Mouse (Mus musculus) layer of hippocampus, adult 18-20 months (tissue): ENCODE data around the gene Grwd1. TPM values are rescaled to one million over a fixed set of nuclear protein-coding genes. Genes with fewer than 3 reads are reported as not detected.

ENCODE experiments used
- DNase-seq, 2 experiments: peaks; one replicate each; pipeline ENCODE4 v3.0.0; 2022; ENCODE audit warnings: low spot score in 2 of 2
- total RNA-seq, 2 experiments: library from RNA; stranded (reverse); gene quantifications; 2 replicates each; pipeline ENCODE4 v1.2.3; 2021

Gene Grwd1
- total RNA-seq, 2 experiments from 2014 or later: 20.6 to 22.5 TPM

DNA sequence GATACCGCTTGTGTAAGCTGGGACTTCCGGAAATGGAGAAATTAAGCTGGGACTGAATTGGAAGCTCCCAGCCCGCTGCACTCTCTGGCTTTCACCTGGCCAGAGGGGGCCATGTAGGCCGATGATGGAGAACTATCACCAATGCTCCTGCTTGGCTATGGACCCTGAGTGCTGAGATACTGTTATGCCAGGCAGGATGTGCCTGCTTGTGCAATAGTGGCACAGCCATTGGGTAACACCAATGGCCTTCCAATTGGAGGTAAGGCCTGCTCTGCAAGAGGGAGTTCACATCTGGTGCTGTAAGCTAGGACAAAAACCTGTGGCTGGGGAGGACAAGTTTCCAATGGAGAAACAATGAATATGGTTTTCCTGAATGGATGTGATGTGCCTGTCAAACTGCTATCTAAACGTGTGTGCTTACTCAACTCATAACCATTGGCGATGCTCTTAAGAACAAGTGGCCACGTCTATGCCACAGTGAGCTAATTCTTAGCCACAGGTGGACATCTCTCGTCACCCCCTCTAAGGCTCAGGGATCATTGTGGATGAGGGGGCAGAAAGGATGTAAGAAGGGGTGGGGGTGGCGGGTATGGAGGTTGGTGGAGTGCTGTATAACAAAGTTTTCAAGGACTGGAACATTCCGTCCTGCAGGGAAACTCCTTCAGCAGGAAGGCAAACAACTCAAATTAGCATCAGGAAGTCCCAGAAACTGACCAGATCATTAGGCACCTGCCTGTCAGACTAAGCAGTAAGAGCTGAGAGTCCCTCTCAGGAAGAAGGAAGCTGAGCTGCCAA is 12.4 kb upstream of the Grwd1 start:
- DNase-seq: no peak

DNA sequence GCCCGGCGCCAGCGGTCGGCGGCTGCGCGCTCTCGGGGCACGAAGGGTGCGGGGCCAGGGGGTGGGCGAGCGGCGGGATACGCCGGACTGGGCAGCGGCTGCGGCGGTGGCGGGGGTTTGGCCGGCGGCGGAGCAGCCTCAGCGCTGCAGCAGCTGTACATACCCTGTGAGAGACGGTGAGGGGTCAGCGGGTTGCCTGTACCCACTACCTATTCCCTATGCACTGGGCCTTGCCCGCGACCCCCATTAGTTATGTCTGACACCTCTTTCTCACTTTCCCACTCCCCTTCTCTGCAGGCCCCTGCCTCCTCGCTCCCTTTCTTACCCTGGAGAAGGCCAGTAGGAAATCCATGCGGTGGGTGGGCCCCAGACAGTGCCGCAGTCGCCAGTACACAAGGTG is 3.2 kb upstream of the Grwd1 start:
- DNase-seq: no peak

DNA sequence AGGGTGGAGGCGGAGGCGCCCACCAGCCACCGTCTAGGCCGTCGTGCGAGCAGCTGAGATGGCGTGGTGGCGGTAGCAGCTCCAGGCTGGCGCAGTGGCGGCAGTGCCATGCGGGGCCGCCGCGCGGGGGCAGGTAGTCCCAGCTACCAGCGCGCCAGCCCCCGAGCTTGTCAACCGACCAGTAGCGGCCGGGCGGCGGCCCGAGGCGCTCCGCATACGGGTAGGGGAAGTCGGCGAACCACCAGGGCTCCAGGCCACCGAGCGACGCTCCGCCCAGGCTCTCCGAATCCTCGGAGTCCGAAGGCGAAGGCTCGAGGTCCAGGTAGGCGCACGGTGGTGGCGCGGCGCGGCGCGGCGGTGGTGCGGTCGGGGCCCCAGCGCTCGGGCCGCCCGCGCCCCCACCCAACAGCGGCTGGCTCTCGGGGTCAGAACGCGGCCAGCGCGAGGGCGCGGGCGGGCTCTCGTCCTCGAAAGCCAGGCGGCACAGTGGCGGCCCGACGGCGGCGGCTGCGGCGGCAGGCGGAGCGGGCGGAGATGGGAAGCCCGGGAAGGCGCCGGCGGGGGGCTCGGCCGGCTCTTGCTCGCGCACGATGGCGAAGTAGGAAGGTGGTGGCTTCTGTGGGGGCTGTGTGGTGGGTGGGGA is 2.5 kb upstream of the Grwd1 start:
- no peak for DNase-seq

DNA sequence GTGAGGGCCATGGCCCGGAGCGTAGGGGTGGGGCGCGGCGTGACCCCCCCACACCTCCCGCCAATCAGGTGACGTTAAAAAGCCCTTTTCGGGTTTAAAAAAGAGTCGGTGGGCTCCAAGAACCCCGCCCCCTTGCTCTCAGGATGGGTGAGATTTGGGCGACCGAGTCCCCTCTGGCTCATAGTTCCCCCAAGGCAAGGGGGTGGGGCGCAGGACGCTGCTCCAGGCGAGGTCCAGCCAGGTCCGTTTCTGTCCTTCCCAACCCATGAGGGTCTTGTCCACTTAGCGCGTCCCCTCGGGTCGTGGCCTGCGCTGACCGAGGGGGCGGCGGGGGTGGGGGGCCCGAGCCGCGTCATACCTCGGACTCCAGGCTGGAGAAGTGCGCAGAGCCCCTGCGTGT is 1.7 kb upstream of the Grwd1 start:
- no peak for DNase-seq

DNA sequence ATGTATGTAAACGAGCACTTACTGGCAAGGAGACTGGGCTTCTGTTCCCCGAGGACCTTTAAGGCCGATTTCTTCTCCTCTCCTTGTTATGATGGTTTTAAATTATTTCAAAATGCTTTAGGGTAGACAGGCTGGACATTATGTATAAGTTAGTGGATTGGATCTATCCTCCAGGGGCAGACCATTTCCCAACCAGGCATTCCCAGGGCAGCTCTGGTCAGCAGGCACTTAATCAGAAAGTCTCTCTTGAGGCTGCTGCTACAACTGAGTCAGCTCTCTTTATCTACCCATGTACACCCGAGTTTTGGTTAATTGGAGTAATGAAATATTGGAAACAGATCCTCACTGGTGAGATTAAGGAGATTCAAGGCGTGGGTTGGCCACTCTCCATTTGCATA is 383 bp upstream of the Grwd1 start:
- DNase-seq: no peak

DNA sequence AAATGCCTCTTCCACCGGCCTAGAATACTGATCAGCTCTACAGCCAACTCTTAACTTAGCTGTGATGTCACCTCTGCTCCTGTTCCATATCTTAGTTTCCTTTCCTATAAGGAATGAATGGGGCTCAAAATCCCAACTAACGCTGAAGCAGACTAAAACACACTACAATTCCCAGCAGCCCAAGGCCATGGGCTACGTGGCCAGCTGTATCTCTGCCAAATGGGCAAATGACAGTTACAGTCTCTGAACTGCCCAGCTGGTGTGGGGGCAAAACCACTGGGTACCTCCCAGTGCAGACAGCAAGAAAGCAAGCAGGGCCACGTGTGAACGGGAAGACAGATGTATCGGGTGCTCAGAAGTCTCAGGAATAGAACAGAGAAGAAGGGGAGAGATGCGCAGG is 4.1 kb downstream of the Grwd1 start:
- no peak for DNase-seq

DNA sequence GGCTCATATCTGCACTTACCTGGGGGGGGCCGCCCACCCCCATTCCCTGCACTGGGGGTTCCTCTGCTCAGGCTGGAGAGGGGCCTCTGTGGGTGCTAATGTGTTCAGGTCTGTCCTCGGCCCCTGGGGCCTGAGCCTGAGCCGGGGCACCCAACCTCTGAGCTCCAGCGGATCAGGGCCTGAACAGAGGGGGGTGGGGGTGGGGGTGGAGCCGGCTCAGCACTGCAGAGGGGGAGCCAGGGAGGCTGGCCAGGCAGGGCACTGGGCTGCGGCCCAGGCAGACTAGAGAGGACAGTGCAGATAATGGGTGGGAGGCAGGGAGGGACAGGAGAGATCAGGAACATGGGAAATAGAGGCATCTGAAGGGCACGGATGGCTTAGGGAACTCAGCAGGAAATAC is 6.1 kb downstream of the Grwd1 start, which contains the start of gene Kcnj14:
TSS of gene Kcnj14 (minus strand) at position 185 of the 400 bp plus-strand sequence.
- DNase-seq: no peak

DNA sequence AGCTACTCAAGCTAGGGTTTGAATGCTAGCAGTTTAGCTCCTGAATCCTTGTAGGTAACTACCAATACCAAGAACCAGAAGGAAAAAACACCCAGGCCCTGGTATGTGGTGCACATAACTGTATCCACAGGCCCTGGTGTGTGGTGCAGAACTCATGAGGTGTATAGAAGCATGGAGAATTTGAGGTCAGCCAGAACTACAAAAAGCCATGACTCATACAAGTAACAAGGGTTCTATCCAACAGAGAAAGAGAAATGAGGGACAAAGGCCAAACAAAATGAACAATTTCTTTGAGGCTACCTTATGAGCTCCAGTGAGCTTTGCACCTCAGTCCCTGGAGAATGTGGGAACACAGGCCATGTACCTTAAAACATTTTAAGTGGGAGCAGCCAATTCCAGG is 9.8 kb downstream of the Grwd1 start:
- DNase-seq: no peak

DNA sequence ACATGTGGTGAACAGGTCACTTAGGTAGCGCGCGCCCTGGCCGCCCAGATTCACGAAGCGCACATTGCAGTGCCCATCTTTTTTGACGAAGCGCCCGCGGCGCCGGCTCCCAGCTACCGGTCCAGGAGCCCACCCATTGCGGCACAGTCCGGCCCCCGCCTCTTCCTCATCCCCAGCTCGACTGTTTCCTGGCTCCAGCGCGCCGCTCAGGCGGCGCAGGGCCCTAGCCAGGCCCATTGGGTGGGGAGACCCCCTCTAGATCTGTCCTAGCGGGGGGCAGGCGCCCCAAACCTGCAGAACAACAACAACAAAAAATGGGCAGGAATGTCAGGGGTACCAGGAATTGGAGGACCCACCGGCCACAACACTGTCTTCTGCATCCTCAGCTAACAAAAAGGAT is 10.9 kb downstream of the Grwd1 start:
- no peak for DNase-seq

DNA sequence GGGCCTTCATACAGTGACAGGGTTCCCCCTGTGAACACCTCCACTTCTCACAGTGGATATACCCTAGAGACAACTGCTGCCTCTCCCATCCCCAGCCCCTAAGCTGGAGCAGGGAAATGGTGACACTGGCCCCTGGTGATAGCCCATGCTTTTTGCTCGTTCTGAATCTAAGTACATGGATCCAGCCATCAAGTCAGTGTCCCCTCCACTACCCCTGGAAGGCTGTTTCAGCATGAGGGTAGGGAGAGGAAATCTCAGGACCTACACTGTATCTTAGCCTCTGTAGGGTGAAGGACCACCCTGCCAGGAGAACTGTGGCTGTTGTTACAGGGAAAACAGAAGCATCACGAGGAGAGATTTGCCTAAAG is 14.8 kb downstream of the Grwd1 start:
- no peak for DNase-seq

DNA sequence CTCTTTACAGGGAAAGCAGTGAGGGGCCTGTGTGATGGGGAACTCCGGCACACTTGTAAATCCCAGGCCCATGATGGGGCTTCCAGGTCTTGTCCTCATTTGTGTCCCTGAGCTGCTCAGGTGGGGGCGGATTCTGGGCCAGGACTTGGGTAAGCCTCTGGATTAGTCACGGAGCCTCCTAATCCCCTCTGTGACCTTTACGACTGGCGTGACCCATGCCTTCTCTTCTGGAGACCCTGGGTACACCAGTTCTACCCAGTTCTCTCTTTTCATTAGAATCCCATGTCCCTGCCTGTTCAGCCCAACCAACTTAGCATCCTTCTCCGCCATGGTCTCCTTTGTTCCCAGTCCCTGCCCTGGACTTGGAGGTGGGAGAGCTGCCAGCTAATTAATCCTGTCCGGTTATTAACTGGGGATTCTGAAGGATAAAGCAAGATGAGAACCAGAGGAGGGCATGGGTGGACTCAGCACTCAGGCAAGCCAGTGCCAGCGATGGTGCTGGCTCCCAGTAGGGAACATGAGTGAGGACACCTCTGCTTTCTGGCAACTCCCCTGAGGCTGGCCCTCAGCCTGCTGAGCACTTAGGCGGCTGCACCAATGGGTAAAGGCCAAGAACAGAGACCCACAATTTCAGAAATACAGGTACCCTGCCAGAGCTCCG is 15.3 kb downstream of the Grwd1 start:
- no peak for DNase-seq

DNA sequence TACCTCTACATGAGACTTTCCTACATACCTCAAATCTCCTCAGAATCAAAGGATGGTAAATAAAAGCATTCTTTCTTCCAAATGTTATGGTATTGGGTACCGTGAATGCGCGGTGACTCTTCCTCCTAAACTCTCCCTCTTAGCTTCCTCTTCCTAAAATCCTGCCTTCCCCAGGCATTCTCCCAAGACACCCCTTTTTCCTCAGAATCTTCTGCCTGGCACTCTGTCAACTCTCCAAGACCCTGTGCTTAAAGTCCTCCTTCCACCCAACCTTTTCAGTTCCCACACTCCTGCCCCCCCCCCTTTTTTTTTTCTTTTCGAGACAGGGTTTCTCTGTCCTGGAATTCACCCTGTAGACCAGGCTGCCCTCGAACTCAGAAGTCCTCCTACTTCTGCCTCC is 15.9 kb downstream of the Grwd1 start:
- DNase-seq: no peak

DNA sequence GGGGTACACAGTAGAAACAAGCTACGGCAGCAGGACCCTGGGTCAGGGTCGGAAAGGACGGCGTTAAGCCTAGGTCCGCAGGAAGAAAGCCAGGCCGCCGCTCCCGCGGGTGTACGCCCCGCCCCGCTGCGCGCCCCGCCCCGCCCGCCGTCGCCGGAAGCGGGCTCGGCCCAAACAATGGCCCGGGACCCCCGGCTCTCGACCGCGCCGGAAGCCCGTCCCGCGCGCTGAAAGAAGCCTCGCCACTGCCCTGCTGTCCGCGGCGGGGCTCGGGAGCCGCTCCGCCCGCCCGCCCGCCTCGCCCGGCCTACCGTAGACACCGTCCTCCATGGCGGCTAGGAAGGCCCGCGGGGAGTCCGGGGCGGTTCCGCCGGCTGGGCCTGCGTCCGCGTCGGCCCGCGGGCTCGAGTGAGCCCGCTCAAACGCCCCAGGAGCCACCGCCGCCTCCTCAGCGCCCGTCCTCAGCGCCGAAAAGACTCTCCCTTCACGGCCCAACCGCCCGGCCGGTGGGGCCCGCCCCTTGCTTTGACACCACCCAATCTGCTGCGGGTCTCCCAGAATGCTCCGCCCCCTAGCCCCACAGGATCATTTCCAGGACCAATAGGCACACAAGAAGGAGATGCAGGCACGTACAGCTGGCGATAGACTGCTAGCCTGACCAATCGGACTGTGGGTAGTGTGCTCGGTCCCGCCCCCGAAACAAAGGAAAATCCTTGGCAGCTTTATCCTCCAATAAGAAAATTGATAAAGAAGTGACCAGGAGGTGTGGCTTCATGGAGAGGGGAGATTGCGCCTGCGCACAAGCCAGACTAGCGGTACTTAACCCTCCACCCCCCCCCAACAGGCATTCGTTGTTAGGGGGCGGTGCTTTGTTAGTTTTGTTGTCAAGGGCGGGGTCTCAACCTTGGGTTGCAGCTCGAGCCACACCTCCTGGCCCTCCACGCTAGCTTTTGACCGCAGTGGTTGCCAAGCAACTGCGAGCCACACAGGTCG is 16.7 kb downstream of the Grwd1 start, which contains the start of gene Cyth2:
TSS of gene Cyth2 (minus strand) at position 795 of the 993 bp plus-strand sequence.
- DNase-seq: peak; percentile 99 to 100

DNA sequence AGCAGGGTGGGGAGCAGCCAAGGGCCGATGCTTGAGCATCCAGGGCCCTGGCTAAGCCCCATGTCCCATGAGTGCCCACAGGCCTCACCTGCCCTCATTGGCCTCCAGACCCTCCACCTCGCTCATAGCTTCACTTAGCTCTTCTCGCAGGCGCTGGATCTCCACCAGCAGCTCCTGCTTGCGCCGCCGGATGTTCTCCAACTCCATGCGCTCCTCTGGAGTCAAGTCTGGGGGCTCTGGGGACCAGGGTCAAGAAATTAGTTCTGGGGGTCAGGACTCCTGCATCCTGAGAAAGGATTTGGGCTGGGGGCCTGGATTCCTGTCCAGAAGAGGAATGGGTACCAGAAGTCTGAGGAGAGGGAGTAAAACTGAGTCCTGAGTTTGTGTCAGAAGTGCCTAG is 17.8 kb downstream of the Grwd1 start:
- no peak for DNase-seq

DNA sequence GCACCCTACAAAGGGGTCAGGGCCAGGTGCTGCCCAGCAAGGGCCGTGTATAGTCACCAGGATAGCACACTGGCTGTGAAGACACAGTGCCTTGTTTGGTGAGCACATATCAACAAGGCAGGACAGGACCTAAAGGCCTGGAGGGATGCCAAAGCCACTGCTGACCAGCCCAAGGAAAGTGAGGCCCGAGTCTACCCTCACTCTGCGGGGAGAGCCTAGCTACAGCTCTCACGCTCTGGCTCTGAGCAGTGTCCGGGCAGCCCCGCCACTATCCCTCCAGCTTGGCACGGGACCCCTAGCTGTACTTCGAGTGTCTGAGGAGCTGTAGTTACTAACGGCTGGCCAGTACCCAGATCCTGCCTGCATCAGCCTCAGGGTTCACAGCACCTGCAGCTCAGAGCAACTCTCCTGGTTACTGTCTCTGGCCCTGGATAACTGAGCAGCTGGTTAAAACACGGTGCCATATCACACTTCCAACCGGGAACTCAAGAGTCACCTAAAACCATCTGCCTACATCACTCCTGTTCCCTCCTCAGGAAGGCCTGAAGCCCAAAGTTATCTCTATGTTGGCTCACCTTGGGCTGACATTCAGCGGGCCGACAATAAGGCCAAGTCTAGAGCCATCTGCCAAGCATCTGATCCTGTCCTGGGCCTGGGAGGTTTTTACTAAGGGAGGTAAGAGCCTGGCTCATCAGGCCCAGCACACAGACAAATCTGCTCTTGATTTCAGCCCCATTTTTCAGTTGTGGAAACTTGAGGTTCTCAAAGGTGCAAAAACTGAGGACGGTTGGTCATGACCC is 21.3 kb downstream of the Grwd1 start:
- no peak for DNase-seq

DNA sequence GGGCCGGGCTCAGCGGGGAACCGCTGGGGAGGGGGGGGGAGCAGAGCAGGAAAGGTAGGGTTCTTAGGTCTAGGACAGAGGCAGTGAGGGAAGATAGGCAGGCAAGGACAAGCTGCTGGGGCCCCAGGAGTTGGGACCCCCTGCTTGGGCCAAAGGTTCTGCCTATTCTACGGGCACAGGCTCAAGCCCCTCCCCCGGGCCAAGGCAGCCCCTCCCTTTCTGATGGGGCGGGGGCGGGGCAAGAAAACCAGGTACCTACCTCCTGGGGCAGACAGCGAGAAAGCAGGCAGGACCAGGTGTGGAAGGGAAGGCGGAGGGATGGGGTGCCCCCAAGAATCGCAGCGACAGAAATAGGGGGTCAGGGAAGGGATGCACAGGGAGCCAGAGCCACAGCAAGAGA is 22.3 kb downstream of the Grwd1 start:
- DNase-seq: no peak

DNA sequence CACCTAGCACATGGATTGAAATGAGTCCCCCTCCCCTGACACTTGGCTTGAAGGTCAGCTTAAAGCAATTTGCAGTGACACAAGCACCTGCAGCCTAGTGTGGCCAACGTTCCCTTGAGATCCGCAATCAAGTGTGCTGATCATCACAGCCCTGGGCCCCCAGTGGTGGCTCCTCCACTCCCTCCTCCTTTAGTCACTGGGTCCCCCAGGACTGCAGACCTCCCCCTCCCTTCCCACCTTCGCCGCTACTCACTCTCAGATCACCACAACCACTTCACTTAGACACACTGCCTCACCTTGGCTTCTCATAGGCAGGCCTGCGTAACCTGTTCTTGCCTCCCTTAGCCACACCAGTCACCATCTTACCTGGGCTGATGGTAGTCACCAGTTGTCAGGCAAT is 24.8 kb downstream of the Grwd1 start:
- DNase-seq: no peak

DNA sequence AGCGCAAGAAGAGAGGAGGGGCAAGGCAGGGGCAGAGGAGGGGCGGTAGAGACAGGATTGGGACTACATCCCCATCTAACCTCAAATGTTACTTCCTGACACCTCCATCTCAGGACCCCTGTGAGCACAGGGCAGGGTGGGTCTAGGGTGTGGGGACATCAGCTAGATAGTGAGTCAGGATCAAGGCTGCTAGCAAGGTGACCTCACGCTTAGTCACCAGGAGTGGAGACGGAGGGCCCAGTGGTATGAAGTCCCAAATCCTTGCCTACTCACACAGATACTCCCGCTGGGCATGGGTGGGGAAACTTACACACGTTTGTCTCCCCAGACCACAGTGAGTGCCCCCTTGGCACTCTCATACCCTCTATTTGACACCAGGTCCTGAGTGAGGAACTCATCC is 28.2 kb downstream of the Grwd1 start:
- DNase-seq: no peak

DNA sequence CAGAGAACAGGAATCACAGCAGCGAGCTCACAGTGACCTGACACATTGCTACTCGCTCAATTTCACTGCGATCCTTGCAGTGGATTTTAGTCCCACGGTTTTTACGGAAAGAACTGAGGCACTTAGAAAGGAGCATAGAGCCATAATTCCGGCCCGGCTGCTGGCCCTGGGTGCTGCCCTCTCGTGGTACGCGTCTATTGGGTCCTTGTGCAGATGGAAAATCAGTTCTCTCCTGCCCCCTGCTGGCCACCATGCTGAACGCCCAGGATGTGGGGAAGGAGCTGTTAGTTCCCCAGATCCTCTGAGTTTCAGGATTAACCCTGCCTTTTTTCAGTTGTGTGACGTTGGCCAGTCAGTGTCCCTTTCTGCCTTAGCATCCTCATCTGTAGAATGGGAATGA is 29.4 kb downstream of the Grwd1 start:
- DNase-seq: peak; percentile 88 to 97

DNA sequence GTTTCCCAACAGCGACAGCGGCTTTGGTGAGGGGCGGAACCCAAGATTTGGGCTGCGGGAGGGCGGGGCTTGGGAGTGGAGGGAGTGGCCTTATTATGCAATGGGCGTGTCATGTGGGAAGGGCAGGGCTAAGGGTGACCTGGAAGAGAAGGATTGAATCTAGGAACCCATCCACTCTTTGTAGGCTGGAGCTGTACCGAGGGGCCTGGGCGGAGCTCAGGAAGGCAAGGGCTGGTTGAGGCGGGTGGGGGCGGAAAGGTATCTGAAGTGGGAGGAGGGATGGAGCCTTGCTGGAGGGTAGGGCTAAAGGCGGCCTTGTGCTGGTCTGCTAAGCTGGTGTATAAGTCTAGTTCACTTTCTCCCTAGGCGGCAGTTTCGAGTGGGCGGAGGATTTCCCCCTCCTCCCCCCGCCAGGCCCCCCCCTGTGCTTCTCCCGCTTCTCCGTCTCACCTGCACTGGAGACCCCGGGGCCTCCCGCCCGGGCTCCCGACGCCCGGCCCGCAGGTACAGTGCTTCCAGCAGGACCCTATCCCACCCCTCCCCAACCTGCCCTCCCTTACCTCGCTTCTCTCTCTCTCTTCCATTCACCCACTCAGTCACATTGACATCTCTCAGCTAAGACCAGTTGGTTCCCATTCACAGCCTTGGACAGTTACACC is 30.1 kb downstream of the Grwd1 start:
- DNase-seq: no peak
